Mouse (Mus musculus): ENCODE data around the gene Hadha. TPM values are rescaled to one million over a fixed set of nuclear protein-coding genes. Genes with fewer than 3 reads are reported as not detected.

Gene Hadha
- 1,000 to 10,000 TPM; 1,298 to 1,376 (median 1,346) TPM for total RNA-seq (2022)

DNA sequence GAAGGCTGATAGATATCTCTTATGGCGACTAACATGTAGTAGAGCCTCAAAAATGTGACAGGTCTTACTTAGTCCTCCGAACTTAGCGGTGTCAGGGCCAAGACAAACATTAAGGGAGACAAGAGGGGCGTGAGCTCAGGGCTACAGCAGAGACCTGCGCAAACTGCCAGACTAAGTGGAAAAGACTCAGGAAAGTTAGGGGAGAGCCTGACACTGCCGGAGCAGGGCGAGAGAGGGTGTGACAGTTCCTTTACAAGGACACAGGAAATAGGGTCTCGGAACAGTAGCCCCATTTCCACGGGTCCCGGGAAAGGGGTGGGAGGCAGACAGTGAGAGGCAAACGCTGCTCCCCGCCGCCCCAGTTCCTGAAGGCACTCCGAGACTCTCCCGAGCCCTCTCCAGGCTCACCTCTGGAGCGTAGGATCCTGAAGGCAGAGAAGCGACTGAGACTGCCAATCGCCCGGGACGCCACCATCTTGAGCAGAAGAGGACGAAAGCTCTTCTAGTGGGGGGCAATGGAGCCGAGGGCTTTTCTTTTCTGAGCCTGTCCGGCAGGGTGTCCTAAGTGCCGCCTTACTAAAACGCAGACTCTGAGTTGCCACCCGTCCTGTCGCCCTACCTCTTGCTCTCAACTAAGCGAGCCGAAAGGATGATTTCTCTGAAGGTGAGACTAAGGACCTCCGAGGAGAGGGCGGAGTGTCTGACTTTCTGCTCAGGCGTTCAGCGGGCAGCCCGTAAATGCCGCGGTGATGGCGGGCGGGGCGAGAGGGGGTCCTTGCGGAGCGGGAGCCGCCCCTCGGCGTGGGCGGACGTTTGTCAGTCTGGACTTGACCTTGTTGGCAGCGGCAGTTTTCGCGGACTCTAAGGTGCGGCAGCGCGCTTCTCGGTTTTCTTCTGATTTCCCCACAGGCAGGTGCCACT is at the start of gene Hadha, which contains the start of gene Hadhb:
Gene Hadha (minus strand): TSS at position 689 of the 921 bp plus-strand sequence.
Gene Hadhb (plus strand): TSS at position 775 of the 921 bp plus-strand sequence.
- DNase-seq (ENCODE audit: low spot score) = peak; percentile 93

DNA sequence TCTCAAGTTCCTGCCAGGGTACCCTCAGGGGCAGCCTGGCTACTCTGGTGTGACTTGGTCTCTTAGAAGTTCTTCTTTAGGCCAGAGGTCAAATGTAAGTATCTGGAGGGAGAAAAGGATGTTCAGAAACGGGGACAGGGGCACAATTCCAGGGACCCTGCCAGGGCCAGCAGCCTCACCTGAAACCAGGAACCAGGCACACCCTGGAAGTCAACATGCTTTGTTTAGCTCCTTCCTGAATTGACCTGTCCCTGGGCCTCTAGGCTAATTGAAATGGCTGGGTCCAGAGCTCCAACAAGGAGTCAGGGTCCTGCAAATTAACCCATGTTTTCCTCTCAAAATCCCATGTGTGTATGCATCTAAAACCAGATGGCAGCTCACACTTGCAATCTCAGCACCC is 49.5 kb upstream of the Hadha start:
- DNase-seq (ENCODE audit: low spot score) = no peak

DNA sequence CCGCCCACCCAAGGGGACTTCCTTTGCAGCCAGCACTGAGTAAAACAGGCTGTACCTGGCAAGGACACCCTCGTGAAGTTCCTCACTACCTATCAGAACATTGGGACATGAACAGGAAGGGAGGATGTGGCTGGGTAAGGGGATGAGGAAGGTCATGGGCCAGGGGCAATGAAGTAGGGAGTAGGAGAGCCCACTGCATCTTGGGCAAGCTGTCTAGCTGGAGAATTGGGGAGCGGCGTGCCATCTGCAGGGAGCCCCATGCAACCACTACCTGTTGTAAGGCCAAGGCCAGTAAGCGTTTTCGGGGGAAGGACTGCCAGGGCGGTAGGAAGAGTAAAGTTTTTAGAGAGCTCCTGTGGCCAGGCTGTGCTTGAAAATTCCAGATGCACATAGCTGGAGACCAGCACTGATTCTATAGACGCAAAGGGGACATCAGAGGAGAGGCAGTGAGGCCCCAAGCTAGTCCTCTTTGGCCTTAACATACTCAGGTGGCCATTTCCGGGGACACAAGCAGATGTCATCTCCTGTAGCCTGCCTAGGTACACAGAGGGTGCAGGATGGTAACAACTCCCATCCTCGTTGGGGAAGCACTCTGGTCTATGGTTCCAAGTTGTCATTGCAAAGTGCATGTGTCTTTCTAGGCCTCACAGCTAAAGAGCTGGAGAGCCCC is 48.4 kb upstream of the Hadha start:
- DNase-seq (ENCODE audit: low spot score) = no peak

DNA sequence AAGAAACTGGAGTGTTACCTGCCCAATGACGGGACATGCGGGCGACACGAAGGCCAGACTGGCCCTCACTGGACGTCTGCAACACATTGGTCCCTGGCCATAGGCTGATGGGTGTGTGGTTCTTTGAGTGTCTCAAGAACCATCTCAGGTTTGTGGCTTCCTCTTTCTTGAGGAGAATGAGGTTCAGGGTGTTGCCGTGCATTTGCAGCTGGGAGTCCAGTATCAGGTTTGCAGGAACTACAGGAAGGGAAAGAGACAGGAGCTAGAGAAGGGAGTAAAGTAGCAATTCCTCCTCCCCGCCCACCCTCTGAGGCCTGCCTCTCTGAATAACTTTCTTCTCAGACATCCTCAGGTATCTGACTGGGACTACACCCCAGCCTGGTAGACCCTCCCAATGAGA is 47.3 kb upstream of the Hadha start:
- no peak for DNase-seq (ENCODE audit: low spot score)

DNA sequence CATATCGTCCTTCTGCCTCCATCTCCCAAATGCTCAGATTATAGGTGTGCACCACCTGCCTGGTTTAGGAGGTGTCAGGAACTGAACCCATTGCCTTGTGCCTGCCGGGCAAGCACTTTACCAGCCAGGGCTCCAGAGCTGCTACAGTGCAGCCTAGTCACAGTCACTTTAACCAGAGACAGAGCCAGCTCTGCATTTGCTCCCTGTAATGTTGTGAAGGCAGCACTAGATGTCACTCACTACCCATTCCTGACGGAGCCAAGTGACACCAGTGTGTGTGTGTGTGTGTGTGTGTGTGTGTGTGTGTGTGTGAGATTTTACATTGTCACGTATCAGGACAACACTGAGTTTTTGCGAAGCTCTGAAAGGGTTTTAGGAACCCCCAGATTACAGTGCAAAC is 46.6 kb upstream of the Hadha start:
- no peak for DNase-seq (ENCODE audit: low spot score)

DNA sequence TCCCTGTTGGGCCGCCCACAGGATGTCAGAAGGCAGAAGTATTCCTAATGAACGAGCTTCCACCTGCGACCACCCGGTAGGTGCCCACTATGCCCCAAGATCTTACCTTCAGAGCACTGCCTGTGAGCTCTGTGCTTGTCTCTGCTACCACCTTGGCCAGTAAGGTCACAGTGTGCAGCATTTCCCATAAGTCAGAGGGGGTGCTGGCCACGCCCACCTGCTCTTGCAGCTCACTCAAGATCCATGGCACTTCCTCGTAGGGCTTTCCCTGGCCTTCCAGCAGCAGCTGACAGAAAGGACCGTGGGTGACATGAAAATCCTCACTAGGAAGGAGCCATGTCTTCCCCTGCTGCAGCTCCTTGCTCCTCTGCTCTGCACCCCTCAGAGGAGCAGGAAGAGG is 43.3 kb upstream of the Hadha start:
- DNase-seq (ENCODE audit: low spot score) = no peak

DNA sequence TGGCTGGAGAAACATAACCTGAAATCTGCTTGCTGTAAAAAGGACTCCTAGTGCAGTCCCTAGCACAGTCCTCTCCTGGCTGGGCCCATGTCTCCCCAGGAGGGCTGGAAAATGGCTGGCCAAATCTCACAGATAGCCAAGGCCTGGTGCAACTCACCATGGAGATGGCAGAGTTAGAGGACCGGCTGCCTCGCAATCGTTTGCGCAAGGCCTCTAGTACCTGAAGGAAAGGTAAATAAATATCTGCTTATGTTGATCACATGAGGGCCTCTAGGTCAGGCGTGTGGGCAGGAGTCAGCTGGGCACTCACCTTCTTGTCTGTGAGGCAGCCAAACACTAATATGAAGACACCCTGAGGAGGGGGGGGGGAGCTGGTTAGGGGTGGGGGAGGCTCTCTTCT is 40.4 kb upstream of the Hadha start:
- no peak for DNase-seq (ENCODE audit: low spot score)

DNA sequence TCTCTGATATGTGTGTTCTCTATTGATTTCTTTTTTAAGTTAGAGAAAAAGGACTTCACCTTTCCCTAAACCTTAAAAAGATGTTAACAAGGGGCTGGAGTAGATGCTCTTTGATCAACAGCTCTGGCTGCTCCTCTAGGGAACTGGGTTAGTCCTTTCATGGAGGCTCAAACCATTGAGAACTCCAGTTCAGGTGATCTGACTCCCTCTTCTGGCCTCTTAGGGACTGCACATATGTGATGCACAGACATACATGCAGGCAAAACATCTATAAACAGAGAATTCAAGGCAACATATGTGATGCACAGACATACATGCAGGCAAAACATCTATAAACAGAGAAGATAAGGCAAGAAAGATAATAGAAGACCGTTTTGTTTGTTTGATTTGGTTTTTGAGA is 37.5 kb upstream of the Hadha start:
- DNase-seq (ENCODE audit: low spot score) = no peak

DNA sequence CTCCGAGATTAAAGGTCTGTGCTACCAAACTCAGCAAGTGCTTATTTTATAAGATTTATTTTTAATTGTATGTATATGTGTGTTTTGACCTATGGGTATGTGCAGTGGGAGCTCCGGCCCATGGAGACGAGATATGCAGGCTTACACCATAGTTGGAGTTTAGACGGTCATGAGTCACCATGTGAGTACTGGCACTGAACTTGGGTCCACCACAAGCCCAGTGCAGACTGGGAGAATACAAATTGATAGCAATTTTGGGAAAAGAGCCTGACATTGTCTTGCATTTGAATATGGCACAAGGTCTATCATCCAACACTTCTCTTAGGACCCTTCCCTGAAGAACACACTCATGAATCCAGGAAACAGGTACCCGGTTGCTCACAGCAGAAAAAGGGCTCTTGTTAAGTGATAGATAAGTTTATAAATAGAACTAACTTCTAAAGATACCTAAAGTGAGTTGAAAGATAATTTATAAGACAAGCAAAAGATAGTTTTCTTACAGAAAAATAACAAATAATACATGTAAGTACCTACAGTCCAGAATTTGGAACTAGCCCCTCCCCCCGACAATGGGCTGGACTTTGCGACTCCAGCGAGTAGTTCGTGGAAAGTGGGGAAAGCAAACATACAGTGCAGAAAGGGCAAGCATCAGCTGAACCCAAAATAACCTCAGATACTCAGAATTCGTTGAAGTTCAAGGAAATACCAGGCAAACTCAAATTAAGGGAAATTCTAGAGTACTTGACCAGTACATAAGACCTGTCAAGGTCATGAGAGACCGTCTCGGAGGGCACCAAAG is 32.9 kb upstream of the Hadha start:
- DNase-seq (ENCODE audit: low spot score) = no peak

DNA sequence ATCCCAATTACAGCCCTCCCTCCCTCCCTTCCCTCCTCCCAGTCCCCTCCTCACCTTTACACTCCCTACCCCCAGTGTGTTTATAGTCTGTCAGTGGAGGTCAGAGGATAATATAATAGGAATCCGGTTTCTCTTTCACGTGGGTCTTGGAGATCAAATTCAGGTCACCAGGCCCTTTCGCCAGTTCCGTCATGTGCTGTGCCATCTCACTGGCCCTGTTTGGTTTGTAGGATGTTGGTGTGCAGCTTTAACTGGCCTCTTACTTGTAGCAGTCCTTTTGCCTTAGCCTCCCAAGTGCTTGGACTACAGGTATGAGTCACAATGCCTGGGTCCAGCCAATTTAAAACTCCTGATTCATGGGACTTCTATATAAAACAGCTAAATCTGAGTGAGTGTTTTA is 20.8 kb upstream of the Hadha start:
- no peak for DNase-seq (ENCODE audit: low spot score)

DNA sequence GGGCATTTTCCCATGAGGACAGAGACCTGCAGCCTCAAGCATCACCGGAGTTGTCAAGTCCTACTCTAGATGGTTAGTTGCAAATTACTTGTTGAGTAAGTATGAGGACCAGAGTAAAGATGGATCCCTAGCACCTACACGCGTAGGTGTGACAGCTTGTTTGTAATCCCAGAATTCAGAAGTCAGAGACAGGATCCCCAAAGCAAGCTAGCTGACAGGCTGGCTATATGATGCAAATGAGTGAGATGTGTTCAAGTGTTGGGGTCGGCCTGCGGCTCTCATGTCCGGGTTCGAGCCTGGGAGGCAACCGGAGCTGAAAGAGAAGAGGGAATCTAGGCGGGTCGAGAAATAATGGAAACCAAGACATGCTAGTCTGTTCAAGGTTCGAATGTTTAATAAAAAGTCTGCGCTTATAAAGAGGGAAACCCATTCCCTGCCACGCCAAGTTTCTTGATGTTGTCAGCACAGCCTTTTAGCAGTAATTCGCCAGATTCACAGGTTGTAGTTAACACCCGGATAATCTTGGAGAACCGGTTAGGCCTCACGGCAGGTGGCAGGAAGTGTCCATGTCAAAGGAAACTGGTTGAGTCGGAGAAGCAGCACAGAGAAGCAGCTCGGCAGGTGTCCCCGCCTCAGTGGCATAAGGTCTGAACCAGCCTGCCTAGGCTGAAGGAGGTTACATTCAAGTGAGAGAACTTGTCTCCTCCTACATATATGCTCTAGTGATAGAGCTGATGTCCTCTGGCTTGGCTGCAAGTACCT is 18.1 kb upstream of the Hadha start:
- no peak for DNase-seq (ENCODE audit: low spot score)

DNA sequence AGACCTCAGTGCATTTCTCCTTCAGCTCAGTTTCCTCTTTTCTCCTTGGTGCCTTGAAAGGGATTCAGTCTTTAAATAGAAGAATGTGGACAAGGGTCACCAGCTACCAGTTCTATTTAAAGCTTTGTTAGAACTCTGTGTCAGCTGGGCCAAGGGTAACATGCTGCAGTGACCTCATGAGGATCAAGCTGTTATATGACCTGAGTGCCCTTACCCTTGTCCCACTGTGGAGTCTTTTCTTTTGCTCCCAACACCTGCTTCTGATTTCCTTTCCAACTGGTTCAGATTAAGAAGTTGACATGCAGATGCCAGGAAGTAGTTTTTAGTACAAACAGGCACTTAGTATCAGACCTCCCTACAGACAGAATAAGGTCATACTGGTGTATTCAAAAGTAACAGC is 17.2 kb upstream of the Hadha start:
- DNase-seq (ENCODE audit: low spot score) = peak; percentile 51

DNA sequence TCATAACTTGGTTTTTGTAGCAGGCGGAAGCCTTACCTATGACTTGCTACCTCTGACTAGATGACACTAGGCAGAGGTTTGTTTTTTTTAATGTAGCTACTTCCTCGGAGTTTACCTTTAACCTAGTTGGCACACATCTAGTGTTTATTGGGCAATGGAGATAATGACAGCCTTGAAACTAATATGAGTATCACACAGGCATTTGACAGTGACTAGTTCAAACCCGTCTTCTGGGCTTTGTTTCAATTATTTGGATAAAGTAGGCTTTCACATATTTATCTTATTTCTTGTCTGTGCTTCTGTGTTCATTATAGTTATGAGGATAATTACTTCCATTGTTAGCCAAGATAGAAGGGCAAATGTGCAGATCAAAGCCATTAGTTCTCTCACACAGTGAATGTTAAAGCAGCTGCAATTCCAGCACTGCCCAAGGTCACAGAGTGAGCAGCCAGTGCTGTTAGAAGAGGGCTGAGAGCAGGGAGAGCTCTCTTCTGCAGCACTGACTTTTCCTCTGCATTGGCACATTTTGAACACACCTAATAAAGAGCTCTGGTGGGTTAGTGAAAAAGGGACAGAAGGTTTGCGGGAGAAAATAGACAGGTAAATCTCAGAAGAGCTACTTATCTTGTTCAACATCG is 15.5 kb upstream of the Hadha start:
- no peak for DNase-seq (ENCODE audit: low spot score)

DNA sequence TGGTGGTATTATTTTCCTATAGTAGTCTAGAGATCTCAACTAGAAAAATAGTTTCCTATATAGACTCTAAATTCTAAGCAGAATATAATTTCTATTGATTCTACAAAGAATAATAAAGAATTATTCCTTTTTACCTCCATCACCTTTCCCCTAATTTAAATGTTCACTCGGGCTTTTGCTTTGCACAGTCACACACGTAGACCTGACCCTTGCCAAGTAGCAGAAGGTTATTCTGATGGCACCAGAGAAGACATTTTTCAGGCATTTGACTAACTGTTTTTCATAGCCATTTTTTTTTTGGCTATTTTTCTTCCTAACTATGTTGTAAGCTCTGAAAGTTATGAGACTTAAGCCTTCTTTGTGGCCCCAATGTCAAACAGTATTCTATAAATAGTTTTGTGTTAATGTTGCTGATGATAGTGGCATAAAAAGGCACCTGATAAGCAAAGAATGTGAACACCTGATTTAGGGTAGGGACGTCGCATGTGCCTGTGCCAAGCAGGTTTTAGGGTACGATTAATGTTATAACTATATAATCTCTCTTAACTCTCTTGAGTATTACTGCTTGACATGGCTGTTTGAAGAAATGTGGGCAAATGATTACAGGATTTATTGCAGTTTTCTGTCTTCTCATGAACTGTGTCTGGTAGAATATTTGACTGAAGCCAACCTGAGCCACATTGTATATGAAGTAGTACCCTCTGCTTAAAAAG is 10.4 kb upstream of the Hadha start:
- no peak for DNase-seq (ENCODE audit: low spot score)

DNA sequence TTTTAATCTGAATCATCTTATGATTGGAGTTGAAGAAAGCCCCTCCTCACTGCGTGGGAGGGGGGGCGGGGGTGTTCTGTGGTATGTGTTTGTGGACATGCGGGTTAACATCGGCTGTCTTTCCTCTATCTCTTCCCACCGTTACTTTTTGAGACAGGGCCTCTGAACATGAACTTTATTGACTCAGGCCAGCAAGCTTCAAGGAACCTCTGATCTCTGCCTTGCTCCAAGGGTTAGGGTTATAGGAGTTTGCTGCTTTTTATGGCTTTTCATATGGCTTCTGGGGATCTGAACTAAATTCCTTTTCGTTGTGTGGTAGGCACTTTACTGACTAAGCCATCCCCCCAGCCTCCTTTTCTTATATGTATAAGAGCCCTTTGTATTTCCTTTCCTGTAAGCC is 7.4 kb upstream of the Hadha start:
- DNase-seq (ENCODE audit: low spot score) = no peak

DNA sequence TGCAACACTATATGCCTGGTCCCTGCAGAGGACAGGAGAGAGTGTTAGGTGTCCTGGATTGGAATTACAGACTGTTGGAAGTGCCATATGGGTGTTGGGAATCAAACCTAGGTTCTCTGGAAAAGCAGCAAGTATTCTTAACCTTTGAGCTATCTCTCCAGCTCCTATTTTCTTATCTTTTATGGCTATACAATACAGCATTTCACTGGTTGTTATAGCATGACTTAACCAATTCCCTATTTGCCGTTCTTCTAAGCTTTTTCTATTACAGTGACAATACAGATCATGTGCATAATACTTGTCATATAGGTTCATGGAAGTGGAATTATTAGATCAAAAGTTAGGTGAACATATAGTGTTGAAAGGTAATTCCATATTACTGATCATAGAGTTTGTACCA is 6.9 kb upstream of the Hadha start:
- DNase-seq (ENCODE audit: low spot score) = no peak

DNA sequence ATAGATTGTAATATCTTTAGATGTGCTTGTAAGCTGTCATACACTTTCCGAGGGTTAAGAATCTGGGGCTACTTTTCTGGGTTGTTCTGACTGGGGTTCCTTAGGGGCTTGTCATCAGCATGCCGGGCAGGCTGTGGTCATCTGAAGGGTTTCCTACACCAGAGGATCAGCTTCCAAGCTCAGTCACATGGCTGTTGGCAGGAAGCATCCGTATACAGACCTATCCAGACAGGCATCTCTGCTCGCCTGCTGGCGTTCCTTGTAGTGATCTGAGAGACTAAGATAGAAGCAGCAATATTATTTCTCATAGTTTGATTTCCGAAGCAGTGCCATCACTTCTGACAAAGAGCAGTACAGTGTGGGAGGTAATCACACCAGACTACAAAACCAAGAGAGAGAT is 4.6 kb upstream of the Hadha start:
- DNase-seq (ENCODE audit: low spot score) = peak; percentile 44

DNA sequence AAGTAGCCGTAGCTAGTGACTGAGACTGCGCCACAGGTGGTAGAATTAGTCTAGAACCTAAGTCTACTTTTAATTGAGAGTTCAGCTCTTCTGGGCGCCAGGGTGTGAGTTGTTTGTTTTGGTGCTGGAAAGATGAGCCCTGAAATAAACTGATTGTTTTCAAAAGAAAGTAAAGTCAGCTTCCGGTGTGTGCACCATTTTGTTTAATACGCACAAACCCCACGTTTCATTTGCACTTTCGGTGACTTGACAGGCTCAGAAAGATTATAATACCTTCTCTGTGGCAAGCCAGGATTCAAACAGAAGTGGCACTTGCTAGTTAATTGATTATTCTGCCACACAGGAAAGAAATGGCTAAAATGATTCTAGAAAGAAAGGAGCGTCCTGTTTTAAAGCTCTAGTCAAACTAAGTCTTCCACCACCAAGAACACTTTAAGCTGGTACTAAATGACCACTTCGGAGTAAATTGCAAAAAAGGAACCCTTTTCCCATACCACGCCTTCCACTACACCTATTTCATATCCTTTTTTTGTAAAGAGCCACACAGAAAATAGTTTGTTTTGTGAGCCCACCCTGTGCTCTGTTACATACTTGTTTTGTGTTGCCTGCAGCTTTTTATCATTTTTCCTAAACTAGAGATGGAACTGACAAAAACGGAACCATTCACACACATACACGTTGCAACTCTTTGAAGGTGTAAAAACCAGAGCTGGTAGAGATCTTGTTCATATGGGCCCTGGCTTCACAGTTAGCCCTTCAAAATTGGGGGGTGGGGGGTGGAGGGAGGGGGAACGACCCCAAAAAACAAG is 1.1 kb upstream of the Hadha start:
- no peak for DNase-seq (ENCODE audit: low spot score)

DNA sequence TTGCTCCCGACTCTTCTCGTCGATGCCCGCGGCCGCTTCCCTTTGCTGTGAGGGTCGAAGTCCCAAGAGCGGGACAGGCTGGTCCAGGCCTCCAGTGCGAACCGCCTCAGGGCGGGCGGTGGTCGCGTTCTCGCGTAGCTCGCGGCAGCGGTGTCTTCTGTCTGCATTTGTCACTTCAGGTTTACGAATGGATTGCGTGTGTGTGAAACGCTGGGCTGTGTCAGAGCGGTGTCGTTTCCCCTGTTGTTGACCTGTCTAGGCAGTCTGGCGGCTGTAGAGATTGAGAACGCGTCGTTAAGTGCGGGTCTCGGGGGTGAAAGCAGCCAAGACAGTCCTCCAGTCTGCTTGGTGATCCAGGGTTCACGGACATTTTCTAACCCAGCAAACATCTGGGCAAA is 432 bp upstream of the Hadha start:
- peak; percentile 24 for DNase-seq (ENCODE audit: low spot score)

Data from heart, adult 8-10 months (tissue).